Mouse (Mus musculus) frontal cortex, postnatal 10 days (tissue): ENCODE results near the gene Zfp286.

ENCODE experiments used
- DNase-seq, 2 experiments: peaks; one replicate each; pipeline ENCODE4 v3.0.0; 2022; ENCODE audit warnings: low spot score in 2 of 2, mixed read lengths in 1 of 2

The Zfp286 gene

GRCm38 (mm10) chr11:62788935-62789616 lies at the start of gene Zfp286:
Gene Zfp286, minus strand, starts transcription at chr11:62789462.
- DNase-seq = peak; percentile 90 to 93

GRCm38 (mm10) chr11:62831906-62832305 lies 42.6 kb upstream of the Zfp286 start:
- no peak for DNase-seq

GRCm38 (mm10) chr11:62830387-62830786 lies 41.1 kb upstream of the Zfp286 start:
- DNase-seq = no peak

GRCm38 (mm10) chr11:62827911-62828310 lies 38.6 kb upstream of the Zfp286 start:
- DNase-seq = no peak

GRCm38 (mm10) chr11:62827135-62827534 lies 37.9 kb upstream of the Zfp286 start:
- no peak for DNase-seq

GRCm38 (mm10) chr11:62826106-62826733 lies 37.0 kb upstream of the Zfp286 start:
- DNase-seq = no peak

GRCm38 (mm10) chr11:62825222-62826105 lies 36.2 kb upstream of the Zfp286 start:
- no peak for DNase-seq

GRCm38 (mm10) chr11:62824211-62824610 lies 34.9 kb upstream of the Zfp286 start:
- no peak for DNase-seq

- DNase-seq = no peak
Measured at GRCm38 (mm10) chr11:62821893-62822292, 32.6 kb upstream of the Zfp286 start.

GRCm38 (mm10) chr11:62820661-62821437 lies 31.6 kb upstream of the Zfp286 start:
- no peak for DNase-seq

- peak; percentile 34 to 39 for DNase-seq
Measured at GRCm38 (mm10) chr11:62820059-62820541, 30.8 kb upstream of the Zfp286 start, which contains the start of gene Trim16. Gene Trim16, plus strand, starts transcription at chr11:62820231.

- DNase-seq = no peak
Measured at GRCm38 (mm10) chr11:62819059-62819686, 29.9 kb upstream of the Zfp286 start.

GRCm38 (mm10) chr11:62816591-62816990 lies 27.3 kb upstream of the Zfp286 start:
- no peak for DNase-seq

GRCm38 (mm10) chr11:62815438-62815837 lies 26.2 kb upstream of the Zfp286 start:
- no peak for DNase-seq

- DNase-seq = no peak
Measured at GRCm38 (mm10) chr11:62814625-62815024, 25.4 kb upstream of the Zfp286 start.

GRCm38 (mm10) chr11:62813970-62814624 lies 24.8 kb upstream of the Zfp286 start:
- DNase-seq = no peak

- DNase-seq = no peak
Measured at GRCm38 (mm10) chr11:62813497-62813896, 24.2 kb upstream of the Zfp286 start.

- DNase-seq = no peak
Measured at GRCm38 (mm10) chr11:62812268-62812667, 23.0 kb upstream of the Zfp286 start.

- no peak for DNase-seq
Measured at GRCm38 (mm10) chr11:62809201-62809600, 19.9 kb upstream of the Zfp286 start.

- DNase-seq = no peak
Measured at GRCm38 (mm10) chr11:62807965-62808364, 18.7 kb upstream of the Zfp286 start.
